Mouse (Mus musculus) lung, postnatal 0 days (tissue): ENCODE data around the gene Wdr90.

Experiments
- CTCF ChIP-seq: IDR thresholded peaks from 2 replicates; pipeline ENCODE4 v1.5.1; 2016; ENCODE audit warnings: antibody characterized with exemption, mild to moderate bottlenecking
- EP300 ChIP-seq: IDR thresholded peaks from 2 replicates; pipeline ENCODE4 v1.6.1; 2016; ENCODE audit warnings: antibody characterized with exemption, mild to moderate bottlenecking, control low read depth

GRCm38 (mm10) chr17:25880196-25880910, 19.1 kb upstream of the Wdr90 start, which contains the start of gene Wfikkn1:
- TF ChIP-seq EP300 (no peak), CTCF (no peak)
